ENCODE assay signal across 8 mouse cellular contexts in the genomic region with DNA sequence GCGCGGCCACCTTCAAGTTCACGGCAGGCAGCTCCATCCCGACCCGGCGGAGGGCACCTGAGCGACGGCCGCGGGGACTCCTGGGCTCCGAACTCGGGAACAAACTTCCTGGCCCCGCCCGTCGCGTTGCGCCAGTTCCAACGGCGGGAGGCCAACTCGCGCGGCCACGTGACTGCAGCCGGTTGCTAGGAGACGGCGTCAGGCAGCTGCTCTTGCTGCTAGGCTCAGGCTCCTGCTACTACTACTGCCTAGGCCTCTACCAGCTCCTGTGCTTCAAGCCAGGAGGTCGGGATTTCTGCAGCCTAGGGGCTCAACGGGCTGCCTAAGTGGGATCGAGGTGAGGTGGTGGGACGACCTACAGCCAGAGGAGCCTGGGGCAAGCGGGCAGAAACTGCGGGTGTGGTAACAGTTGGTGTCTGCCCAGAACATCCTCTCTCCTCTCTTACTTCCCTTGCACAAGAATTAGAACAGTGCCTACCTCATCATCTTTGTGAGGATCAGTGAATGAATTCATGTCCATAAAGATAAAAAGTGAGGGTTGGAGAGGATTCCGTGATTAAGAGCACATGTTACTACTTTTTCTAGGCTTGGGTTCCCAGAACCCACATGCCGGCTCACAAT. TPM values are rescaled to one million over a fixed set of nuclear protein-coding genes. Genes with fewer than 3 reads are reported as not detected.
DNase-seq lines count a peak whose midpoint lies in the region; ATAC-seq and TF ChIP-seq lines count a peak whose summit lies in the region.

A gene (minus strand): TSS at position 125 of the 621 bp plus-strand sequence.

- no peak for TF ChIP-seq RAD21 in MEL (IDR thresholded peaks at IDR 0.05; ENCODE audit: low read depth, low read length)

- H3K9me3 ChIP-seq in MEL (replicated peaks; ENCODE audit: insufficient read depth, low read length) = no peaks in the 10 kb centered on the region
- H3K9me3 ChIP-seq in forebrain, postnatal 0 days (ENCODE audit: low read length) = no peaks in the 10 kb centered on the region
- no peaks in the 10 kb centered on the region for H3K9me3 ChIP-seq in lung, embryonic 16.5 days (ENCODE audit: control insufficient read depth, low read length)

- peak; percentile 97 for ATAC-seq in forebrain, postnatal 0 days
- ATAC-seq in lung, embryonic 16.5 days (ENCODE audit: low read depth) = peak; percentile 95

- H3K4me1 ChIP-seq in MEL (ENCODE audit: control insufficient read depth in 1 of 2, insufficient read depth in 2 of 2, low read length in 2 of 2) = peaks cover 0 to 6% of the 10 kb centered on the region in 2 experiments; a peak in 2 of 4 replicates
- H3K4me1 ChIP-seq in cerebellum, adult 2 months (ENCODE audit: control insufficient read depth, insufficient read depth, low read length) = peaks cover 8% of the 10 kb centered on the region; the same call in 1 of the 2 replicates
- H3K4me1 ChIP-seq in forebrain, postnatal 0 days (ENCODE audit: insufficient read depth) = peaks cover 5% of the 10 kb centered on the region; the same call in 1 of the 2 replicates
- H3K4me1 ChIP-seq in lung, embryonic 16.5 days (replicated peaks; ENCODE audit: control insufficient read depth, insufficient read depth, low read length) = peaks cover 18% of the 10 kb centered on the region

- peak in 1 of 2 experiments; percentile 25; a peak in 1 of 4 replicates for TF ChIP-seq EP300 in MEL (IDR thresholded peaks at IDR 0.05; ENCODE audit: low read depth in 1 of 2, low read length in 2 of 2)

- H3K9ac ChIP-seq in MEL (ENCODE audit: control insufficient read depth, low read depth, low read length, poor library complexity, severe bottlenecking) = peak within 1 kb of the TSS; percentile 86
- peak within 1 kb of the TSS; percentile 50 for H3K9ac ChIP-seq in forebrain, postnatal 0 days
- peak within 1 kb of the TSS; percentile 76 for H3K9ac ChIP-seq in lung, embryonic 16.5 days (ENCODE audit: low read length)

- peak; percentile 50 to 56; a peak in 2 of 4 replicates for TF ChIP-seq POLR2A in MEL (IDR thresholded peaks at IDR 0.05; ENCODE audit: control insufficient read depth in 1 of 2, insufficient read depth in 1 of 2, low read depth in 1 of 2, low read length in 2 of 2, poor library complexity in 1 of 2)
- TF ChIP-seq POLR2A in cerebellum, adult 2 months (IDR thresholded peaks at IDR 0.05; ENCODE audit: borderline replicate concordance, insufficient read depth, low read length) = no peak

- no peaks in the 10 kb centered on the region for H3K27me3 ChIP-seq in MEL (ENCODE audit: control insufficient read depth in 1 of 2, insufficient read depth in 2 of 2, low read length in 2 of 2)
- no peaks in the 10 kb centered on the region for H3K27me3 ChIP-seq in cerebellum, adult 2 months (ENCODE audit: control insufficient read depth, insufficient read depth, low read length)
- no peaks in the 10 kb centered on the region for H3K27me3 ChIP-seq in forebrain, postnatal 0 days (ENCODE audit: insufficient read depth, low read length)
- H3K27me3 ChIP-seq in lung, embryonic 16.5 days (ENCODE audit: control insufficient read depth, insufficient read depth, low read depth, low read length) = no peaks in the 10 kb centered on the region

- 4% methylated on average over 34 of the region's 34 CpGs for WGBS in cerebellum, adult 2 months
- 4% methylated on average over 34 of the region's 34 CpGs for WGBS in forebrain, postnatal 0 days
- 6% methylated on average over 34 of the region's 34 CpGs for WGBS in lung, embryonic 16.5 days

- TF ChIP-seq CTCF in MEL (IDR thresholded peaks at IDR 0.05 in 2 of 3, conservative IDR thresholded peaks at IDR 0.05 in 1 of 3; ENCODE audit: control insufficient read depth in 1 of 3, insufficient read depth in 1 of 3, low read depth in 2 of 3, low read length in 3 of 3, poor library complexity in 1 of 3, severe bottlenecking in 1 of 3) = no peak
- TF ChIP-seq CTCF in cerebellum, adult 2 months (IDR thresholded peaks at IDR 0.05; ENCODE audit: borderline replicate concordance, insufficient read depth, low read depth, low read length) = no peak
- TF ChIP-seq CTCF in forebrain, postnatal 0 days (IDR thresholded peaks at IDR 0.05; ENCODE audit: low read depth) = no peak

- H3K4me3 ChIP-seq in MEL (ENCODE audit: control insufficient read depth in 1 of 2, insufficient read depth in 1 of 2, low read depth in 2 of 2, low read length in 2 of 2) = peak within 1 kb of the TSS; percentile 72 to 81
- peak within 1 kb of the TSS; percentile 55 for H3K4me3 ChIP-seq in cerebellum, adult 2 months (replicated peaks; ENCODE audit: insufficient read depth, low read depth, low read length)
- H3K4me3 ChIP-seq in forebrain, postnatal 0 days (ENCODE audit: low read depth, low read length) = peak within 1 kb of the TSS; percentile 46
- H3K4me3 ChIP-seq in lung, embryonic 16.5 days (ENCODE audit: low read length) = peak within 1 kb of the TSS; percentile 68

- H3K79me2 ChIP-seq in MEL (ENCODE audit: control insufficient read depth, insufficient read depth, low read length, poor library complexity) = peaks cover 6% of the 10 kb centered on the region

- peak within 1 kb of the TSS; percentile 90 for H3K4me2 ChIP-seq in forebrain, postnatal 0 days (ENCODE audit: low read depth)
- peak within 1 kb of the TSS; percentile 67 for H3K4me2 ChIP-seq in lung, embryonic 16.5 days (ENCODE audit: low read depth, low read length)

- no peak within 1 kb of the TSS for H3K27ac ChIP-seq in MEL (ENCODE audit: control insufficient read depth, low read depth, low read length)
- no peak within 1 kb of the TSS for H3K27ac ChIP-seq in cerebellum, adult 2 months (ENCODE audit: insufficient read depth, low read length)
- peak within 1 kb of the TSS; percentile 57 for H3K27ac ChIP-seq in forebrain, postnatal 0 days (ENCODE audit: low read depth, low read length)
- H3K27ac ChIP-seq in lung, embryonic 16.5 days (ENCODE audit: low read length) = no peak within 1 kb of the TSS

- peak; percentile 93 for DNase-seq in MEL (ENCODE audit: low read depth, low spot score)
- peak; percentile 93 for DNase-seq in cerebellum, adult 2 months
- peak; percentile 95 for DNase-seq in forebrain, postnatal 0 days
- DNase-seq in heart, postnatal 4 days = peak; percentile 97
- peak; percentile 82 for DNase-seq in layer of hippocampus, adult 9-10 months (ENCODE audit: low spot score)
- peak; percentile 94 for DNase-seq in ovary, postnatal 10 days (ENCODE audit: low spot score)
- DNase-seq in thymus, postnatal 10 days (ENCODE audit: low spot score in 2 of 2) = peak; percentile 94 to 96

- peaks cover 0 to 4% of the 10 kb centered on the region in 2 experiments; a peak in 2 of 4 replicates for H3K36me3 ChIP-seq in MEL (ENCODE audit: control insufficient read depth in 1 of 2, insufficient read depth in 2 of 2, low read length in 2 of 2)
- no peaks in the 10 kb centered on the region for H3K36me3 ChIP-seq in forebrain, postnatal 0 days (ENCODE audit: insufficient read depth)
- no peaks in the 10 kb centered on the region for H3K36me3 ChIP-seq in lung, embryonic 16.5 days (ENCODE audit: control insufficient read depth, insufficient read depth, low read length)

TF ChIP-seq in MEL, 35 proteins besides CTCF, POLR2A, EP300 and RAD21 (continues in another document):
- TF ChIP-seq E2F4 (IDR thresholded peaks at IDR 0.05; ENCODE audit: borderline replicate concordance, low read depth, low read length) (no peak), MAZ (IDR thresholded peaks at IDR 0.05; ENCODE audit: low read depth, low read length) (peak; percentile 93), MXI1 (IDR thresholded peaks at IDR 0.05; ENCODE audit: low read depth, low read length) (peak; percentile 98), ZMIZ1 (IDR thresholded peaks at IDR 0.05; ENCODE audit: low read depth, low read length) (no peak), USF1 (IDR thresholded peaks at IDR 0.05; ENCODE audit: low read depth, low read length) (peak; percentile 99), USF2 (IDR thresholded peaks at IDR 0.05; ENCODE audit: borderline replicate concordance in 1 of 2, insufficient read depth in 1 of 2, low read depth in 1 of 2, low read length in 2 of 2) (peak; percentile 84 to 92), MAX (IDR thresholded peaks at IDR 0.05; ENCODE audit: low read length) (peak; percentile 96), CHD1 (IDR thresholded peaks at IDR 0.05; ENCODE audit: low read depth, low read length) (no peak), KAT2A (conservative IDR thresholded peaks at IDR 0.05; ENCODE audit: low read depth, low read length) (no peak), ZKSCAN1 (IDR thresholded peaks at IDR 0.05; ENCODE audit: low read depth, low read length) (no peak), UBTF (IDR thresholded peaks at IDR 0.05; ENCODE audit: borderline replicate concordance, insufficient read depth, low read depth, low read length) (no peak), GABPA (IDR thresholded peaks at IDR 0.05; ENCODE audit: low read depth, low read length) (no peak), ZNF384 (IDR thresholded peaks at IDR 0.05; ENCODE audit: low read depth, low read length) (no peak), CHD2 (IDR thresholded peaks at IDR 0.05; ENCODE audit: low read length) (no peak), TAL1 (IDR thresholded peaks at IDR 0.05; ENCODE audit: low read length) (no peak), BHLHE40 (IDR thresholded peaks at IDR 0.05; ENCODE audit: borderline replicate concordance, low read depth, low read length) (peak; percentile 55; the same call in 1 of the 2 replicates), MYB (IDR thresholded peaks at IDR 0.05; ENCODE audit: low read depth, low read length) (no peak), MYC (IDR thresholded peaks at IDR 0.05; ENCODE audit: low read depth, low read length) (0 out of 2 replicates have a peak, but pooled peaks have one; percentile 50), POLR2AphosphoS5 (IDR thresholded peaks at IDR 0.05; ENCODE audit: borderline replicate concordance, low read depth, low read length) (no peak), ETS1 (IDR thresholded peaks at IDR 0.05; ENCODE audit: low read depth, low read length) (no peak; the same call in 1 of the 2 replicates), GATA1 (IDR thresholded peaks at IDR 0.05; ENCODE audit: low read depth, low read length) (no peak), HCFC1 (IDR thresholded peaks at IDR 0.05; ENCODE audit: low read depth, low read length) (peak; percentile 79), ELF1 (IDR thresholded peaks at IDR 0.05; ENCODE audit: low read depth, low read length) (peak; percentile 76)

RNA-seq across cellular contexts. Expression of the gene that starts here (rescaled TPM):
- total RNA-seq in MEL (2012; rRNA removed) = 5.0 and 6.4 TPM in 2 replicates
- polyA plus RNA-seq in MEL (2012; ENCODE audit: insufficient read depth in 1 of 2, insufficient read length in 2 of 2, low read depth in 1 of 2, low replicate concordance in 2 of 2, missing spikeins in 1 of 2) = 10 to 100 TPM in 1 of 2 experiments, not detected in 1; 16.0 TPM
- polyA plus RNA-seq in cerebellum, adult 2 months (2012; rRNA removed) = 9.8 and 10.2 TPM in 2 replicates
- 3.8 and 4.2 TPM in 2 replicates for total RNA-seq in forebrain, postnatal 0 days (2014; rRNA removed)
- polyA plus RNA-seq in forebrain, postnatal 0 days (2015; fragmentation: Nextera tagmentation; extraction: Ambion mirVana) = 5.6 and 7.9 TPM in 2 replicates
- total RNA-seq in heart, postnatal 4 days (2021) = 10 to 100 TPM; 24.8 to 27.4 TPM
- polyA plus RNA-seq in lung, embryonic 16.5 days (2015; fragmentation: Nextera tagmentation; extraction: Ambion mirVana) = 16.3 and 17.8 TPM in 2 replicates
